Mouse (Mus musculus) thymus, adult 2 months (tissue): ENCODE measurements around the gene Lrrc31. TPM values are rescaled to one million over a fixed set of nuclear protein-coding genes. Genes with fewer than 3 reads are reported as not detected.

ENCODE experiments used
- DNase-seq: peaks from one replicate; pipeline ENCODE4 v3.0.0; 2021
- H3K27ac ChIP-seq: fragments of 200-500 bp; 2 replicates; pipeline ENCODE4 v1.5.1; 2012; ENCODE audit warnings: low read length, control low read depth; ENCODE audit not compliant: control insufficient read depth, insufficient read depth
- H3K27me3 ChIP-seq: fragments of 200-500 bp; 2 replicates; pipeline ENCODE4 v1.6.1; 2012; ENCODE audit warnings: mild to moderate bottlenecking, low read length, moderate library complexity, mixed read lengths; ENCODE audit not compliant: control insufficient read depth, insufficient read depth
- H3K36me3 ChIP-seq: fragments of 200-500 bp; 2 replicates; pipeline ENCODE4 v1.6.1; 2012; ENCODE audit warnings: mild to moderate bottlenecking, low read length, moderate library complexity; ENCODE audit not compliant: control insufficient read depth, insufficient read depth
- H3K4me1 ChIP-seq: fragments of 200-500 bp; replicated peaks from 2 replicates; pipeline ENCODE4 v1.6.1; 2012; ENCODE audit warnings: low read length; ENCODE audit not compliant: control insufficient read depth, insufficient read depth
- H3K4me3 ChIP-seq: fragments of 200-500 bp; 2 replicates; pipeline ENCODE4 v1.5.1; 2012; ENCODE audit warnings: mild to moderate bottlenecking, low read length, control low read depth, moderate library complexity; ENCODE audit not compliant: control insufficient read depth, insufficient read depth
- CTCF ChIP-seq: fragments of 200-500 bp; IDR thresholded peaks from 2 replicates; pipeline ENCODE4 v1.5.1; 2012; ENCODE audit warnings: mild to moderate bottlenecking, control low read depth, low read length, moderate library complexity, borderline replicate concordance; ENCODE audit not compliant: control insufficient read depth, poor library complexity, insufficient read depth; ENCODE audit errors: extremely low read depth
- POLR2A ChIP-seq: fragments of 200-500 bp; IDR thresholded peaks from 2 replicates; pipeline ENCODE4 v1.6.1; 2012; ENCODE audit warnings: mild to moderate bottlenecking, low read length, control low read depth, moderate library complexity; ENCODE audit not compliant: control insufficient read depth, poor library complexity, insufficient read depth; ENCODE audit errors: extremely low read depth
- WGBS: fragments of 180-500 bp; shearing (Covaris S2); methylation state at CpG from one replicate; pipeline ENCODE4 v1.1.7; 2018; 5-methylcytosine and 5-hydroxymethylcytosine counted together
- polyA plus RNA-seq: library from polyadenylated mRNA; depleted of rRNA; stranded (reverse); fragments of >200 nt; gene quantifications from 2 replicates; pipeline ENCODE4 v1.2.3, GENCODE M21; 2012

Gene Lrrc31
- polyA plus RNA-seq, 1 experiment = 0.31 TPM

DNA sequence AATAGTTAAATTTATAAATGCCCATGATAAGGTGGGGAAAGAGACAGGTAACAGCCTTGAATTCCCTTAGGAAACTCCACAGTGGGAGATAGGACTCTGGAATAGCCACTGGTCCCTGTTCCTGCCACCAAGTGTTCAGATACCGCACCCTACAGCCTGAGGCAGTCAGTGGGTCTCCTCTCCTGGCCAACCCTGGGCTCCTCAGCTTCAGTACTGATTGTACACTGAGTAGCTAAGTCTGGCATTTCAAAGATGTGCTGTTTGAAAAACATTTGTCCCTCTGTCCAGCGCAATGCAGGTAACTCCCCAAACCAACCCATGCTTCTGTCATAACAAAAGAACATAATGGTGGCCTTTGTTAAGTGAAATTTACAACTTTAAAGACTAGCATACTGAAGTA is 4.0 kb downstream of the Lrrc31 start:
- WGBS = 93% methylated on average over 2 of the region's 2 CpGs
- no peak overlapping the region for H3K27ac ChIP-seq

DNA sequence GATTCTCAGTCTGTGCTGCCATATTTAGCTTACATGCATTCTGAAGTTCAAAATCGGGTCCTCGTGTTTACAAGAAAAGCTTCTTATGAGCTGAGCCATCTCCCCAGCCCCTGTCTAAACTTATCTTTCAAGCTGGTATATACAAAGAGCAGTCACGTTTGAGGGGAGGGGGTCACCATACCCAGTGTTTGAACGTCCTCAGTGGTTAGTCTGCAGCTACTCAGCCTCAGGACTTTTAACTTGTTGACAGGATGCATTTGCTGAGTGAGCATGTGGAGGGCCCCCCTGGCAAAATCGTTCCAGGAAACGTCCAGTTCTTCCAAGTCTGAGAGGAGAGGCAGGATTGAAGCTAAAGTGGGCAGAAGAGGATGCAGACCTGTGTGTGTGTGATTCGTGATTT is 8.7 kb downstream of the Lrrc31 start:
- H3K27ac ChIP-seq = no peak overlapping the region
- no peak overlapping the region for H3K4me3 ChIP-seq
- WGBS = 70% methylated on average over 7 of the region's 7 CpGs
- H3K27me3 ChIP-seq = no peaks in the 10 kb centered on the region
- no peak for TF ChIP-seq POLR2A
- no peak for TF ChIP-seq CTCF
- H3K4me1 ChIP-seq = no peaks in the 10 kb centered on the region
- H3K36me3 ChIP-seq = no peaks in the 10 kb centered on the region
- no peak for DNase-seq

More for the DNA sequence above, 4.0 kb downstream of the Lrrc31 start:
- TF ChIP-seq CTCF (no peak), POLR2A (no peak)
- Histone ChIP-seq H3K27me3 (no peaks in the 10 kb centered on the region), H3K4me1 (no peaks in the 10 kb centered on the region), H3K36me3 (no peaks in the 10 kb centered on the region), H3K4me3 (no peak overlapping the region)
- no peak for DNase-seq

DNA sequence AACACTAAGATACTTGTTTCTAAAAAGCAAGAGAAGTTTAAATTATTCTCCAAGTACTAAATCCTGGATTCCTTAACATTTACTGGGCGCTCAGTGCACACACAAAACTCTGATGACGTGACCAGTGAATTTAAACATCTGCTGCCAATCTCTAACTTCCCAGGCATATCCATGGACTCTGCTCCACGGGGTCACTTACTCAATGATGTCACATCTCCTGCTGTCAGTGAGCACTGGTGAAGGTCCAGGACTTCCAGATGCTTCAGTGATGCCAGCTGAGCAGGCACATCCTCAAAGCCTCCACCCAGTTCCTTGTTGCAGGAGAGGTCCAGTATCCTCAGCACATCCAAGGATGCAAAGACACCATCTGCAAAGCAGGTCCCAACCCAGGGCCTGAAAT is 12.4 kb downstream of the Lrrc31 start:
- H3K4me1 ChIP-seq = no peaks in the 10 kb centered on the region
- H3K4me3 ChIP-seq = no peak overlapping the region
- H3K36me3 ChIP-seq = no peaks in the 10 kb centered on the region
- WGBS = 83% methylated on average over 3 of the region's 3 CpGs
- H3K27me3 ChIP-seq = no peaks in the 10 kb centered on the region
- H3K27ac ChIP-seq = no peak overlapping the region
- DNase-seq = no peak
- TF ChIP-seq CTCF (no peak), POLR2A (no peak)

DNA sequence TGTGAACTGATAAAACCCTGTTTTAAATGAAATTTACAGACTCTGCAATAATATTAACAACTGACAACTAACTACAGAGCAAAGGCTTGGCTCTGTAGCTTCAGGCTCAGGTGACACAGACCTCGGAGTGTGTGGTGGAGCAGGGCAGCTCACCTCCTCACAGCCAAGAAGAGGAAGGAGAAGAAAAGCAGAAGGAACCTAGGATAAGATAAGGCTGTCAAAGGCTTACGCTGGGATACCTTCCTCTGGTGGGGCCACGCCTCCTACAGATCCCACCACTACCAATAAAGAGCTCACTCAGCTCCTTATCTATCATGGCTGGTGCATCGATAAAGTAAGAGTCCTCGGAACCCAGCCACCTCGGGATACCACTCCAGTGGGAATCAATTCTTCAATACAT is 16.5 kb downstream of the Lrrc31 start:
- DNase-seq = no peak
- no peak overlapping the region for H3K27ac ChIP-seq
- 61% methylated on average over 6 of the region's 6 CpGs for WGBS
- no peak overlapping the region for H3K4me3 ChIP-seq
- TF ChIP-seq CTCF (no peak), POLR2A (no peak)
- H3K4me1 ChIP-seq = no peaks in the 10 kb centered on the region
- H3K27me3 ChIP-seq = no peaks in the 10 kb centered on the region
- no peaks in the 10 kb centered on the region for H3K36me3 ChIP-seq

- H3K36me3 ChIP-seq = no peaks in the 10 kb centered on the region
- 92% methylated on average over 9 of the region's 9 CpGs for WGBS
- no peak for DNase-seq
- no peaks in the 10 kb centered on the region for H3K27me3 ChIP-seq
- no peak overlapping the region for H3K27ac ChIP-seq
- no peaks in the 10 kb centered on the region for H3K4me1 ChIP-seq
- TF ChIP-seq POLR2A (no peak), CTCF (no peak)
- H3K4me3 ChIP-seq = no peak overlapping the region
Measured at GRCm38 (mm10) chr3:30658486-30658885, 41.2 kb downstream of the Lrrc31 start.

DNA sequence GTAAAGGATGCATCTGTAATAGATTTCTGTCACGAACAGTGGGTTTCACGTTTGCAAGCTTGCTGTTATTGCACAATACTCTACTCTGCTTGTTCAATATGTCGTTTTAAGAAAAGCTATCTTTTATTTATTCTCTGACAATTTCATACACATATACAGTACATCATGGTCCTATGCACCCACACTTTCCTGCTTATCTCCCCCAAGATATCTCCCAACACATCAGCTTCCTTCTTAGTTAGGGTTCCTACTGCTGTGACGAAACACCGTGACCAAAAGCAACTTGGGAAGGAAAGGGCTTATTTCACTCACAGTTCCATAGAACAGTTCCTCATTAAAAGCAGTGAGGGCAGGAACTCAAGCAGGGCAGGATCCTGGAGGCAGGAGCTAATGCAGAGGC is 43.7 kb downstream of the Lrrc31 start:
- H3K27me3 ChIP-seq = 0 out of 2 replicates have a peak, but pooled peaks cover 4% of the 10 kb centered on the region
- no peaks in the 10 kb centered on the region for H3K36me3 ChIP-seq
- H3K27ac ChIP-seq = no peak overlapping the region
- no peak for DNase-seq
- H3K4me3 ChIP-seq = no peak overlapping the region
- WGBS = 84% methylated on average over 5 of the region's 5 CpGs
- no peaks in the 10 kb centered on the region for H3K4me1 ChIP-seq
- TF ChIP-seq CTCF = no peak
- no peak for TF ChIP-seq POLR2A

DNA sequence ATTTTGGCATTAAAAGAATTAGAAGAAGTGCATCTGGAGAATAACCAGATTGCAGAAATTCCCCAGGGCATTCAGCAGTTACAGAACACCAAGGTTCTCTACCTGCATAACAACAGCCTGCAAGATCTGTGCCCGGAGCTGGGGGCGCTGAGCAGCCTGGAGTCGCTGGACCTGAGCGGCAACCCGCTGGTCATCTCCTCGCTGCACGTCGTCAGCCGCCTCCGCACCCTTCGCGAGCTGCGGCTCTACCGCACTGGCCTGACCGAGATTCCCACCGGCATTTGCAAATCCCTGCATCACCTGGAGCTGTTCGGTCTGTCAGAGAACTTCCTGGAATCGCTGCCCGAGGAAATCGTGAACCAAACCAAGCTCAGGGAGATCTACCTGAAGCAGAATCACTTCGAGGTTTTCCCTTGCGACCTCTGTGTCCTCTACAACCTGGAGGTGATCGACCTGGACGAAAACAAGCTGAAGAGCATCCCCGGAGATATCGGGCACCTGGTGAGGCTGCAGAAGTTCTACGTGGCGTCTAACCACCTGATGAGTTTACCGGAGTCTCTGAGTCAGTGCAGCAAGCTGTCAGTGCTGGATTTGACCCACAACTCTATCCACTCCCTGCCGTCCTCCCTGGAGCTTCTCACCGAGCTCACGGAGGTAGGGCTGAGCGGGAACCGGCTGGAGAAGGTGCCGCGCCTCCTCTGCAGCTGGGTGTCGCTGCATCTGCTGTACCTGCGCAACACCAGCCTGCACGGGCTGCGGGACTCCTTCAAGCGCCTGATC is 49.4 kb downstream of the Lrrc31 start:
- H3K4me3 ChIP-seq = no peak overlapping the region
- WGBS = 3% methylated on average over 41 of the region's 41 CpGs
- peak; percentile 4 for DNase-seq

More for the DNA sequence above, 49.4 kb downstream of the Lrrc31 start:
- H3K4me1 ChIP-seq = 0 out of 2 replicates have a peak, but pooled peaks cover 3% of the 10 kb centered on the region
- no peak for TF ChIP-seq POLR2A
- TF ChIP-seq CTCF = no peak
- no peaks in the 10 kb centered on the region for H3K36me3 ChIP-seq
- no peak overlapping the region for H3K27ac ChIP-seq
- H3K27me3 ChIP-seq = peaks cover 18% of the 10 kb centered on the region
